Mouse (Mus musculus) heart, postnatal 36 days (tissue): ENCODE measurements around the gene Rpl9-ps6. TPM values are rescaled to one million over a fixed set of nuclear protein-coding genes. Genes with fewer than 3 reads are reported as not detected.
A peak's percentile ranks its signal among the peaks of the same experiment; 100 is the strongest.

Source experiments
- DNase-seq, 2 experiments: peaks; one replicate each; pipeline ENCODE4 v3.0.0; 2021 to 2022
- intact Hi-C: fragments of 180-260 bp; cut with DNase I; formaldehyde crosslinking; loops from one replicate; pipeline ENCODE4 v1.15.1; 2025
- total RNA-seq, 2 experiments: library from RNA; stranded (reverse); gene quantifications; 2 replicates each; pipeline ENCODE4 v1.2.3; 2021

Gene Rpl9-ps6
- 10 to 100 TPM; 27.7 to 36.1 TPM for total RNA-seq

DNA sequence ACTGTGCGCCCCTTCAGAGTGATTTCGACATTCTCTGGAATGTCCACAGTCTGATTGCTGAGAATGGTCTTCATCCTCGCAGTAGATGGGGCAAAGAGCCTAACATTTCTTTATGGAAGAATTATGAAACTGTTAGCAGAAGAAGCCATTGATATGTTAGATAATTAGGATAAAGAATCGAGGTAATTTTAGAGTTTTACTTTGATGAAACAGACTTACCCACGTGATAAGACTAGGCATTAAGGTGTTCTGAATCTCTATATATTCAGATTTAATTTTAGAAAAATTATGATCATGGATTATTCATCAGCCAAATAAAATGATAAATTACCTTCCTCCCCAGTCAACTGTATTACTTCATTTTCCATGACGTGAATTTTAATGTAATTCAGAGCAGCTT is at the start of gene Rpl9-ps6:
Gene Rpl9-ps6, minus strand, starts transcription at position 101 of the 400 bp plus-strand sequence.
- intact Hi-C loops = no loop called here
- DNase-seq = no peak

- intact Hi-C loops = no loop called here
- no peak for DNase-seq
Measured at GRCm38 (mm10) chr19:32512518-32512917, 46.1 kb upstream of the Rpl9-ps6 start.

GRCm38 (mm10) chr19:32510962-32511361 is 44.6 kb upstream of the Rpl9-ps6 start:
- intact Hi-C loops = no loop called here
- no peak for DNase-seq

DNA sequence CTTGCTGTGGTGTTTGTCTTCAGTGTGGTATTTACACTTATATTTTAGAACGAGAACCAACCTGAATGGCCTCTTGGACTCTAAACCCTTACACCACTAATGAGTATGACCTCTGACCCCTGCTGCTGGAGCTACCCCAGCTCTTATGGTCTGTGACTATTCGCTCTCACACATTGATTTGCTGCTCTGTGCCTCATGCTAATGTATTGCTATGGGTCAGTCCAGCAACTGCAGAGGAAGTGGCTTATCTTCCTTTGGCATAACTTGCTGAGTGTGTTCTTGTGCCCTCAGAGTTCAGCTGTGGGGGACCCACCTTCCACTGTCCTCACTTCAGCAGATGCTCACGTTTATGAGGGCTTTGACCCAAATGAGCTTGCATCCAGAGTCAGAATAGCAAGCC is 43.9 kb upstream of the Rpl9-ps6 start:
- no peak for DNase-seq
- intact Hi-C loops = no loop called here

GRCm38 (mm10) chr19:32507526-32507925 is 41.1 kb upstream of the Rpl9-ps6 start:
- no peak for DNase-seq
- intact Hi-C loops = loop anchor here (10.0 kb wide), 1 partner anchor 717 kb away; no protein-coding TSS in a partner anchor

GRCm38 (mm10) chr19:32507100-32507499 is 40.7 kb upstream of the Rpl9-ps6 start:
- DNase-seq = no peak
- intact Hi-C loops = loop anchor here (10.0 kb wide), 1 partner anchor 718 kb away; no protein-coding TSS in a partner anchor

DNA sequence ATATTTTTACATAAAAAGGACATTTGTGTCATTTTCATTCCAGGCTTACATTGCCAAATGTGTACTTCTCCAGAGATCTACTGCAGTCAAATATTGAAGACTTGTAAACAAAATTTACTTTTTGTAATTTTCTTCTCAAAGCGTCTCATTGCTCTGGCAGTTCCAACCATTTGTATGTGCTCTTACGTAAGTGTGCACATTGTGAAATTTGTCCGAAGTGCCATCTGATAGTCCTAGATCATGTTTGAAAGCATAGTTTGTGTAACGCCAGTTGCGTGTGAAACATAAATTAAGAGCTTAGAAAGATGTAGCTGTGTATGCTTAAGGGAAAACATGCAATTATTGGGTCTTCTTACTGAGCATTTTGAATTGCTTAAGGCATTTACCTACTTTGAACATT is 40.1 kb upstream of the Rpl9-ps6 start:
- no peak for DNase-seq
- intact Hi-C loops = loop anchor here (10.0 kb wide), 1 partner anchor 718 kb away; no protein-coding TSS in a partner anchor

DNA sequence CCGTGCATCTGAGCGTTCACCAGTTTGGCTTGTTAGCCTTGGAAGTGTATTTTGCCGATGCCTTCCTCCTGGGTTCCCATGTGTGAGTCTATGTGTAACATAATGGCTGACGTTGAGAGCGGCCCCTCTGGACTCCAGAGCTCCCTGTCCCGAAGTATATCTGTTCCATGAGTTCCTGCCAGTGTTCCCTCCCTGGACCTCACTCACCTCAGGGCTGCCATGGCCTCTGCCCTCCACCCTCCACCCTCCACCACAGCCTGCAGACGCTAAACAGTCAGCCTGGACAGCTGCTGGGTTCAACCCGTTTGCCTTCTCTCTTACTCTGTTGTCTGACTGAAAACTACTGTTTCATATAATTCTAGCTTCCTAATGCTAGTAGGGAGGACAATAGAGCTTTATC is 39.7 kb upstream of the Rpl9-ps6 start:
- DNase-seq = no peak
- intact Hi-C loops = loop anchor here (10.0 kb wide), 1 partner anchor 719 kb away; no protein-coding TSS in a partner anchor

GRCm38 (mm10) chr19:32501414-32501813 is 35.0 kb upstream of the Rpl9-ps6 start:
- peak in 1 of 2 experiments; percentile 4 for DNase-seq
- intact Hi-C loops = loop anchor here (1.0 to 10.0 kb wide), 2 partner anchors 188 to 723 kb away; no protein-coding TSS in a partner anchor

GRCm38 (mm10) chr19:32498002-32498401 is 31.6 kb upstream of the Rpl9-ps6 start:
- intact Hi-C loops = no loop called here
- DNase-seq = no peak

- DNase-seq = no peak
- intact Hi-C loops = no loop called here
Measured at GRCm38 (mm10) chr19:32497411-32497810, 31.0 kb upstream of the Rpl9-ps6 start.

GRCm38 (mm10) chr19:32495034-32495433 is 28.7 kb upstream of the Rpl9-ps6 start:
- intact Hi-C loops = no loop called here

GRCm38 (mm10) chr19:32494611-32495010 is 28.2 kb upstream of the Rpl9-ps6 start:
- intact Hi-C loops = no loop called here
- no peak for DNase-seq

More at GRCm38 (mm10) chr19:32495034-32495433, 28.7 kb upstream of the Rpl9-ps6 start:
- no peak for DNase-seq

DNA sequence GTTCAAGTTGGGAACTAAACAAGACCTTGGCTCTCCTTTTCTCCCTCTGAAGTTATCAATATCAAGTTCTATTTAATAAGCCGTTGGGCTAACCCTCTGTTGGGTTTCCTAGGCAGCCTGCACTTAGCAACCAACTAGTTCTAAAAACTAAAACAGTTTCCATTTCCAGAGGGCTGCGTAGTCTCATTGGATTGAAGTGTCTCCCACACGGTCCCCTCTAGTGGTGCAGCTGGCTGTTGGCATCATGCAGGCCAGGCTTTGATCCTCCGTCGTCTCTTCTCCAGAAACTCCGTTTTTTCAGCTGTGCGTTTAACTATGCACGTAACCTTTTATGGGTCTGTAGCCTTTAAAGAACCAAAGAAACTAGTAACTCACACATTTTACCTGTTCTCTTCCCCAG is 27.1 kb upstream of the Rpl9-ps6 start:
- no peak for DNase-seq
- intact Hi-C loops = no loop called here

DNA sequence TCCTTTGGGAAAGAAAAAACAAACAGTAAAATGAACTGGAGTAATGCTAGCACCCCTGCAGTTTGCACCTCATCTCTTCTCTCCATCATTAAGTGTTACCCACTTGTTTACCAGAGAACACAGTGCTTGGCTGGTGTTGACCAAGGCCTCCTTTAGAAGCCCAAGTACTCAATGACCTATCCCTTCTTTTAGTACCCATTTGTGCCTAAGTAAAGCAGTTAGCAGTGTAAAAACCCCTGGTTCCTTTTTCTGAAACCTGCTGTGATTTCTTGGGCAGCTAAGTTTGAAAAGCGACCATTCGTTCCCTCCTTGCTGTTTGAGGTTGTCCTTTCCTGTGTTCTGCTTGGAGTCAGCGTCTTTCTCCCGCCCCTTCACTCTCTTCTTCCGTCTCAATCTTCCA is 26.6 kb upstream of the Rpl9-ps6 start:
- DNase-seq = no peak
- intact Hi-C loops = no loop called here

- intact Hi-C loops = no loop called here
- DNase-seq = no peak
Measured at GRCm38 (mm10) chr19:32492339-32492738, 26.0 kb upstream of the Rpl9-ps6 start.

DNA sequence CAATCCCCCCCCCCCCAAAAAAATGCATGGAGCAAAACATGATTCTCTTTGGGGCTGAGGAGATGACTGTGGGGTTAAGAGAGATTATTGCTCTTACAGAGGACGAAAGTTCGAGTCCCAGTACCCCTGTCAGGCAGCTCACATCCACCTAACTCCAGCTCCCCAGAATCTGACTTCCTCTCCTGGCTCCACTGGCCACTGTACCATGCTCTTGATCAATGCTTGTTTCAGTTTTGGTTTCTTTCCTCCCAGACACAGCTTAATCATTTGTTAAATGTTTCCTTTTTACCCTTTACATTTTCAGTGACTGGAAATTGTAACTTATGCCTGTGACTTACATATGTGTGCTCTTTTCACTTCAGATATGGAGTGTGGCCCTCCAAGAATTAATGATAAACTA is 24.6 kb upstream of the Rpl9-ps6 start:
- intact Hi-C loops = no loop called here

GRCm38 (mm10) chr19:32489166-32489895 is 23.0 kb upstream of the Rpl9-ps6 start:
- DNase-seq = no peak
- intact Hi-C loops = loop anchor here (5.0 kb wide), 1 partner anchor 327 kb away; no protein-coding TSS in a partner anchor

More for the DNA sequence above, 24.6 kb upstream of the Rpl9-ps6 start:
- no peak for DNase-seq

GRCm38 (mm10) chr19:32487595-32488255 is 21.3 kb upstream of the Rpl9-ps6 start:
- intact Hi-C loops = loop anchor here (5.0 kb wide), 1 partner anchor 325 kb away; no protein-coding TSS in a partner anchor
- DNase-seq = no peak

DNA sequence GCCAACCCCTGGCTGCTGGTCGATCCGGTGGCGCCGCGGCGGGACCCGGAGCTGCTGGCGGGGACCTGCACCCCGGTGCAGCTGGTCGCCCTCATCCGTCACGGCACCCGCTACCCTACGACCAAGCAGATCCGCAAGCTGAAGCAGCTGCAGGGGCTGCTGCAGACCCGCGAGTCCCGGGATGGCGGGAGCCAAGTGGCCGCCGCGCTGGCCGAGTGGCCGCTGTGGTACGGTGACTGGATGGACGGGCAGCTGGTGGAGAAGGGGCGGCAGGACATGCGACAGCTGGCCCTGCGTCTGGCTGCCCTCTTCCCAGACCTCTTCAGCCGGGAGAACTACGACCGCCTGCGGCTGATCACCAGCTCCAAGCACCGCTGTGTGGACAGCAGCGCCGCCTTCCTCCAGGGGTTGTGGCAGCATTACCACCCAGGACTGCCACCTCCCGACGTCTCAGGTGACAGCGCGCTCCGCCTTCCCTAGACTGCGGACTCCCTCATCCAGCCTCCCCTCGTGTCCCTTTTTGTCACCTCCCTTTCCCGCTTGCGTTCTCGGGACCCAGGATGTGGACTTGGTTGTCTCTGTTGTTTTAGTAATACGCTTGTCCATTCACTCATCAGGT is 19.8 kb upstream of the Rpl9-ps6 start:
- intact Hi-C loops = loop anchor here (5.0 kb wide), 1 partner anchor 324 kb away; no protein-coding TSS in a partner anchor
- DNase-seq = peak; percentile 63 to 73

DNA sequence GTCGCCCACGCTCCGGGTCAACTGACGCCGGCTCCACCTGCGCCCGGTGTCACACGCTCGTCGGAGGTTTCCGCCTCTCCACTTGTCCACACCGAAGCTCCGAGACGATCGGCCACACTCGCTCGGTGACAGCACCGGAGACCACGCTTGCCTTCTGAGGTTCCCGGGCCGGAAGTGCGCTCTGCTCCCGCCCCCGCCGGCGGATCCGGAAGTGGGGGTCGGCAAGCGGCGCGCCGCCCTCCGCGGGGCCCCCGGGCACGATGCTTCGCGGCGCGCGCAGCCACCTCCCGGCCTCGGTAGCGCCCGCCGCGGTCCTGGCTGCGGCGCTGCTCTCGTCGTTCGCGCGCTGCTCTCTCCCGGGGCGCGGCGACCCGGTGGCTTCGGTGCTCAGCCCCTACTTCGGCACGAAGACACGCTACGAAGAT is 19.3 kb upstream of the Rpl9-ps6 start, which contains the start of gene Minpp1:
Gene Minpp1, plus strand, starts transcription at position 89 of the 425 bp plus-strand sequence.
- intact Hi-C loops = loop anchor here (5.0 kb wide), 1 partner anchor 323 kb away; no protein-coding TSS in a partner anchor

More for the DNA sequence above, 19.3 kb upstream of the Rpl9-ps6 start, which contains the start of gene Minpp1:
- peak; percentile 85 for DNase-seq
